Mouse (Mus musculus) cerebellum, adult 2 months (tissue): ENCODE measurements around the gene Ppp1r14b.

Source experiments
- CTCF ChIP-seq: fragments of 200-500 bp; IDR thresholded peaks from 2 replicates; pipeline ENCODE4 v1.5.1; 2011; ENCODE audit warnings: low read depth, mild to moderate bottlenecking, control low read depth, low read length, moderate library complexity, borderline replicate concordance; ENCODE audit not compliant: insufficient read depth
- POLR2A ChIP-seq: fragments of 200-500 bp; IDR thresholded peaks from 2 replicates; pipeline ENCODE4 v1.6.1; 2011; ENCODE audit warnings: low read length, control low read depth, borderline replicate concordance; ENCODE audit not compliant: insufficient read depth

GRCm38 (mm10) chr19:7014481-7015135 is 39.8 kb downstream of the Ppp1r14b start:
- TF ChIP-seq CTCF (no peak), POLR2A (no peak)
